Mouse (Mus musculus) heart, embryonic 10.5 days (tissue): ENCODE data around the gene Mrps16. TPM values are rescaled to one million over a fixed set of nuclear protein-coding genes. Genes with fewer than 3 reads are reported as not detected.

Experiments used
- DNase-seq: peaks from one replicate; pipeline ENCODE4 v3.0.0-alpha.2; 2017; ENCODE audit warnings: low spot score
- H3K27ac ChIP-seq: fragments of 300-500 bp; sonication (generic); 2 replicates; pipeline ENCODE4 v1.5.1; 2016; ENCODE audit warnings: mild to moderate bottlenecking
- H3K27me3 ChIP-seq: fragments of 300-500 bp; sonication (generic); 2 replicates; pipeline ENCODE4 v1.6.1; 2016; ENCODE audit warnings: mild to moderate bottlenecking; ENCODE audit not compliant: poor library complexity, insufficient read depth, severe bottlenecking
- H3K36me3 ChIP-seq: fragments of 300-500 bp; sonication (generic); 2 replicates; pipeline ENCODE4 v1.6.1; 2016; ENCODE audit warnings: mild to moderate bottlenecking, moderate library complexity
- H3K4me1 ChIP-seq: fragments of 300-500 bp; sonication (generic); 2 replicates; pipeline ENCODE4 v1.6.1; 2016; ENCODE audit warnings: mild to moderate bottlenecking
- H3K4me3 ChIP-seq: fragments of 300-500 bp; sonication (generic); 2 replicates; pipeline ENCODE4 v1.5.1; 2016; ENCODE audit warnings: mild to moderate bottlenecking, moderate library complexity
- H3K9me3 ChIP-seq: fragments of 300-500 bp; sonication (generic); 2 replicates; pipeline ENCODE4 v1.6.1; 2016; ENCODE audit warnings: mild to moderate bottlenecking, moderate library complexity
- WGBS: fragments of 180-500 bp; shearing (Covaris S2); methylation state at CpG from one replicate; pipeline ENCODE4 v1.1.7; 2016; 5-methylcytosine and 5-hydroxymethylcytosine counted together
- polyA plus RNA-seq: library from polyadenylated mRNA; unstranded; fragments of >200 nt; fragmentation: Nextera tagmentation; extraction: Ambion mirVana; gene quantifications from 2 replicates; pipeline ENCODE4 v1.2.1, GENCODE M21; 2016

The Mrps16 gene
- polyA plus RNA-seq, 1 experiment from 2014 or later: 108 TPM

- no peak for DNase-seq
- Histone ChIP-seq H3K27me3 (no peaks in the 10 kb centered on the region), H3K4me3 (no peak overlapping the region), H3K4me1 (peaks cover 16% of the 10 kb centered on the region; the same call in 1 of the 2 replicates), H3K36me3 (peaks cover 41% of the 10 kb centered on the region), H3K27ac (no peak overlapping the region), H3K9me3 (no peaks in the 10 kb centered on the region)
- WGBS: 88% methylated on average over 9 of the region's 9 CpGs
Observed at GRCm38 (mm10) chr14:20345885-20346284, 47.5 kb downstream of the Mrps16 start.

GRCm38 (mm10) chr14:20340866-20341265 is 52.6 kb downstream of the Mrps16 start:
- DNase-seq: no peak
- WGBS: 74% methylated on average over 7 of the region's 7 CpGs
- H3K9me3 ChIP-seq: no peaks in the 10 kb centered on the region
- no peaks in the 10 kb centered on the region for H3K27me3 ChIP-seq
- H3K4me1 ChIP-seq: no peaks in the 10 kb centered on the region
- peaks cover 70% of the 10 kb centered on the region for H3K36me3 ChIP-seq
- H3K27ac ChIP-seq: no peak overlapping the region
- no peak overlapping the region for H3K4me3 ChIP-seq

GRCm38 (mm10) chr14:20340149-20340548 is 53.3 kb downstream of the Mrps16 start:
- Histone ChIP-seq H3K9me3 (no peaks in the 10 kb centered on the region), H3K27ac (no peak overlapping the region), H3K27me3 (no peaks in the 10 kb centered on the region), H3K4me1 (no peaks in the 10 kb centered on the region), H3K4me3 (no peak overlapping the region), H3K36me3 (peaks cover 71% of the 10 kb centered on the region)
- WGBS: 83% methylated on average over 8 of the region's 8 CpGs
- no peak for DNase-seq

DNA sequence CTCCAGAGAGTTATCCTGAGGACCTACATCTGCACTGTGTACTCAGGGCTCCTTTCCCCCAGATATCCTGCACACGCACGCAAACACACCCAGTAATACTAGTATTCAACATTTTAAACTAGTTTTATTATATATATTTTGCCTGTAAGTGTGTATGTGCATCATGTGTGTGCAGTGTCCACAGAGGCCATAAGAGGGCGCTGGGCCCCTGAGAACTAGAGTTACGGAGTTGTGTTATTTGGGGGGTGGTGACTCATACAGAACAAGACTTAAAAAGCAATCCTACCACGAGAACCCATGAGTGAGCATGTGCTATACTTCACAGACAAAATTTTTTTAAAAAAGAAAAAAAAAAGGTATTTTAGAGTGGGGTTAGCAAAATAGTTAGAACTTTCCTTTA is 54.0 kb downstream of the Mrps16 start:
- Histone ChIP-seq H3K27me3 (no peaks in the 10 kb centered on the region), H3K9me3 (no peaks in the 10 kb centered on the region), H3K36me3 (peaks cover 77% of the 10 kb centered on the region), H3K4me3 (no peak overlapping the region), H3K4me1 (no peaks in the 10 kb centered on the region), H3K27ac (no peak overlapping the region)
- WGBS: 92% methylated on average over 5 of the region's 5 CpGs
- DNase-seq: no peak

Other genes starting within 250 kb of the Mrps16 start
- gene Kcnk5, start 211.8 kb downstream of the Mrps16 start, polyA plus RNA-seq: 4.4 and 7.1 TPM in 2 replicates
- 0.65 TPM in 1 of 2 replicates, not detected in the other for gene Kcnk16, start 124.4 kb downstream of the Mrps16 start, polyA plus RNA-seq
- gene Nudt13, start 98.9 kb downstream of the Mrps16 start, polyA plus RNA-seq: 12.4 and 13.1 TPM in 2 replicates
- gene Ecd, start 45.5 kb downstream of the Mrps16 start, polyA plus RNA-seq: 47.7 and 58.8 TPM in 2 replicates
- gene Fam149b, start 45.5 kb downstream of the Mrps16 start, polyA plus RNA-seq: 26.5 and 38.4 TPM in 2 replicates
- 128 and 179 TPM in 2 replicates for gene Dnajc9, start 4.7 kb downstream of the Mrps16 start, polyA plus RNA-seq
- 0.15 and 0.39 TPM in 2 replicates for gene Cfap70, start 58.6 kb upstream of the Mrps16 start, polyA plus RNA-seq
- 36.6 and 38.5 TPM in 2 replicates for gene Anxa7, start 86.5 kb upstream of the Mrps16 start, polyA plus RNA-seq
- gene Mss51, start 103.3 kb upstream of the Mrps16 start, polyA plus RNA-seq: 0.64 and 0.65 TPM in 2 replicates
- 36.2 and 37.8 TPM in 2 replicates for gene Ppp3cb, start 152.9 kb upstream of the Mrps16 start, polyA plus RNA-seq
- 7.3 and 7.5 TPM in 2 replicates for gene Usp54, start 247.4 kb upstream of the Mrps16 start, polyA plus RNA-seq